Mouse (Mus musculus) bone marrow, adult 2 months (tissue): ENCODE data around the gene Sh2d7. TPM values are rescaled to one million over a fixed set of nuclear protein-coding genes. Genes with fewer than 3 reads are reported as not detected.

Experiments used
- H3K27ac ChIP-seq: fragments of 200-500 bp; 2 replicates; pipeline ENCODE4 v1.5.1; 2012; ENCODE audit warnings: low read depth, mild to moderate bottlenecking, control low read depth, inconsistent platforms, low read length; ENCODE audit not compliant: control insufficient read depth, poor library complexity, insufficient read depth
- H3K4me1 ChIP-seq: fragments of 200-500 bp; 2 replicates; pipeline ENCODE4 v1.6.1; 2011; ENCODE audit warnings: low read length; ENCODE audit not compliant: control insufficient read depth, insufficient read depth
- H3K4me3 ChIP-seq: fragments of 200-500 bp; replicated peaks from 2 replicates; pipeline ENCODE3; 2011; ENCODE audit warnings: mild to moderate bottlenecking, low read depth, low read length, control low read depth; ENCODE audit not compliant: control insufficient read depth
- CTCF ChIP-seq: fragments of 200-500 bp; IDR thresholded peaks from 2 replicates; pipeline ENCODE4 v1.5.1; 2011; ENCODE audit warnings: low read length, control low read depth; ENCODE audit not compliant: control insufficient read depth, insufficient read depth
- POLR2A ChIP-seq: fragments of 200-500 bp; IDR thresholded peaks from 2 replicates; pipeline ENCODE4 v1.6.1; 2011; ENCODE audit warnings: low read depth, mild to moderate bottlenecking, control low read depth, low read length, borderline replicate concordance; ENCODE audit not compliant: control insufficient read depth
- WGBS: fragments of 180-500 bp; shearing (Covaris S2); methylation state at CpG from one replicate; pipeline ENCODE4 v1.1.7; 2018; 5-methylcytosine and 5-hydroxymethylcytosine counted together
- polyA plus RNA-seq: library from polyadenylated mRNA; stranded (reverse); fragments of >200 nt; gene quantifications from 2 replicates; pipeline ENCODE4 v1.2.4, GENCODE M21; 2011; ENCODE audit warnings: low replicate concordance; ENCODE audit not compliant: missing spikeins, insufficient read depth, insufficient read length

Gene Sh2d7
- polyA plus RNA-seq, 1 experiment, result not detected

GRCm38 (mm10) chr9:54515991-54516390 lies 22.8 kb upstream of the Sh2d7 start:
- H3K4me1 ChIP-seq, result no peaks in the 10 kb centered on the region; the same call in 1 of the 2 replicates
- TF ChIP-seq CTCF (no peak), POLR2A (no peak)
- no peak overlapping the region for H3K4me3 ChIP-seq
- 82% methylated on average over 2 of the region's 2 CpGs for WGBS
- H3K27ac ChIP-seq, result no peak overlapping the region

GRCm38 (mm10) chr9:54518921-54519320 lies 19.9 kb upstream of the Sh2d7 start:
- TF ChIP-seq POLR2A (no peak), CTCF (no peak)
- Histone ChIP-seq H3K27ac (no peak overlapping the region), H3K4me1 (no peaks in the 10 kb centered on the region), H3K4me3 (no peak overlapping the region)
- 66% methylated on average over 7 of the region's 7 CpGs for WGBS

GRCm38 (mm10) chr9:54520286-54520685 lies 18.5 kb upstream of the Sh2d7 start:
- Histone ChIP-seq H3K27ac (no peak overlapping the region), H3K4me3 (no peak overlapping the region), H3K4me1 (no peaks in the 10 kb centered on the region)
- WGBS, result 80% methylated on average over 4 of the region's 4 CpGs
- TF ChIP-seq CTCF (no peak), POLR2A (no peak)

GRCm38 (mm10) chr9:54527694-54528093 lies 11.1 kb upstream of the Sh2d7 start:
- WGBS, result 71% methylated on average over 7 of the region's 7 CpGs
- no peaks in the 10 kb centered on the region for H3K4me1 ChIP-seq
- H3K4me3 ChIP-seq, result no peak overlapping the region
- no peak for TF ChIP-seq POLR2A
- no peak for TF ChIP-seq CTCF
- H3K27ac ChIP-seq, result no peak overlapping the region

GRCm38 (mm10) chr9:54529950-54530349 lies 8.8 kb upstream of the Sh2d7 start:
- 66% methylated on average over 2 of the region's 2 CpGs for WGBS

GRCm38 (mm10) chr9:54530836-54531235 lies 7.9 kb upstream of the Sh2d7 start:
- WGBS, result 80% methylated on average over 6 of the region's 6 CpGs
- Histone ChIP-seq H3K27ac (no peak overlapping the region), H3K4me3 (no peak overlapping the region), H3K4me1 (peaks cover 1% of the 10 kb centered on the region; the same call in 1 of the 2 replicates)
- no peak for TF ChIP-seq POLR2A

More at GRCm38 (mm10) chr9:54529950-54530349, 8.8 kb upstream of the Sh2d7 start:
- TF ChIP-seq CTCF (no peak), POLR2A (no peak)
- H3K4me1 ChIP-seq, result peaks cover 1% of the 10 kb centered on the region; the same call in 1 of the 2 replicates
- H3K27ac ChIP-seq, result no peak overlapping the region
- no peak overlapping the region for H3K4me3 ChIP-seq

GRCm38 (mm10) chr9:54531421-54531820 lies 7.4 kb upstream of the Sh2d7 start:
- no peak for TF ChIP-seq POLR2A
- no peak for TF ChIP-seq CTCF

GRCm38 (mm10) chr9:54532926-54533325 lies 5.9 kb upstream of the Sh2d7 start:
- H3K4me1 ChIP-seq, result peaks cover 1% of the 10 kb centered on the region; the same call in 1 of the 2 replicates
- no peak for TF ChIP-seq CTCF
- no peak for TF ChIP-seq POLR2A
- no peak overlapping the region for H3K27ac ChIP-seq
- no peak overlapping the region for H3K4me3 ChIP-seq
- 66% methylated on average over 2 of the region's 2 CpGs for WGBS

More at GRCm38 (mm10) chr9:54531421-54531820, 7.4 kb upstream of the Sh2d7 start:
- Histone ChIP-seq H3K4me1 (peaks cover 1% of the 10 kb centered on the region; the same call in 1 of the 2 replicates), H3K4me3 (no peak overlapping the region), H3K27ac (no peak overlapping the region)

GRCm38 (mm10) chr9:54533975-54534374 lies 4.8 kb upstream of the Sh2d7 start:
- WGBS, result 77% methylated on average over 5 of the region's 5 CpGs
- H3K4me1 ChIP-seq, result peaks cover 1% of the 10 kb centered on the region; the same call in 1 of the 2 replicates
- H3K27ac ChIP-seq, result no peak overlapping the region
- TF ChIP-seq CTCF (no peak), POLR2A (no peak)
- no peak overlapping the region for H3K4me3 ChIP-seq
